Mouse (Mus musculus): Measurements from ENCODE around the gene Igf2bp1. TPM values are rescaled to one million over a fixed set of nuclear protein-coding genes. Genes with fewer than 3 reads are reported as not detected.

Igf2bp1 gene
- total and polyA plus RNA-seq, 3 experiments = under 0.01 TPM; not detected in 2

DNA sequence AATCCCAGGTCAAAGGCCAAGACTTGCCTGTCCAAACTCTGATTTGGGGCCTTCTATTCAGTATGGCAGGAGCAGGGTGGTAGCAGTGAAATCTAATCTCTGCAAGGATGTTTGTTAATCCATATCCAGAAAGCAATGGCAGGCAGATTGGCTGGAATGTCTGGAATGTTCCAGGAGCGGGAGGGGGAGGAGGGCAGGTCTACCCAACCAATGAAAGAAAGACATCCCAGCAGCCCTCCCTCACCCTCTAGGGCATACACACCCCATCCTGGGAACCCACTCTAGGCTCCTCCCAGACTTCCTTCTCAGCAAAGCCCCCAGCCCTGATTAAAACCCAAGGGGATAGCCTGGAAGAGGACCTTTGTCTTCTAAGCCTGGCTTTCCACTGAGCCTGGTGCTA lies 23.3 kb downstream of the Igf2bp1 start:
- Histone ChIP-seq H3K4me1 (ENCODE audit: control insufficient read depth in 1 of 2, insufficient read depth in 2 of 2) (no peaks in the 10 kb centered on the region), H3K36me3 (replicated peaks in 1 of 2; ENCODE audit: control insufficient read depth in 1 of 2, insufficient read depth in 1 of 2, low read length in 1 of 2) (no peaks in the 10 kb centered on the region), H3K9ac (ENCODE audit: insufficient read depth, low read depth) (no peak overlapping the region), H3K27ac (ENCODE audit: insufficient read depth, low read depth) (no peak overlapping the region), H3K79me2 (replicated peaks; ENCODE audit: control insufficient read depth, extremely low read depth, insufficient read depth, poor library complexity, severe bottlenecking) (no peaks in the 10 kb centered on the region), H3K4me3 (replicated peaks in 1 of 3; ENCODE audit: low read depth in 2 of 3, low read length in 2 of 3, poor library complexity in 1 of 3) (no peak overlapping the region), H3K9me3 (replicated peaks; ENCODE audit: low read length) (no peaks in the 10 kb centered on the region), H3K4me2 (ENCODE audit: insufficient read depth, low read depth, poor library complexity, severe bottlenecking) (no peak overlapping the region), H3K27me3 (replicated peaks) (peaks cover 27% of the 10 kb centered on the region)
- no peak for DNase-seq (ENCODE audit: extremely low read depth)
- dilution Hi-C loops (cut with MboI; ENCODE audit: extremely low pct_ligation_motif_present, extremely low pct_unique_long_range_greater_than_20kb, low sequenced_read_pairs) = no loop called here
- no peak for TF ChIP-seq CHD1 (IDR thresholded peaks at IDR 0.05; ENCODE audit: low read depth, low read length)
- no peak for TF ChIP-seq POLR2A (IDR thresholded peaks at IDR 0.05; ENCODE audit: low read depth, low read length)
- no peak for TF ChIP-seq MAFK (IDR thresholded peaks at IDR 0.05; ENCODE audit: insufficient replicate concordance, low read length)
- TF ChIP-seq NRF1 (IDR thresholded peaks at IDR 0.05; ENCODE audit: low read depth, low read length) = no peak
- in situ Hi-C loops (cut with MboI; ENCODE audit: low pct_ligation_motif_present, low pct_unique_long_range_greater_than_20kb, low sequenced_read_pairs) = loop anchor here (10.0 kb wide), 1 partner anchor 102 kb away; no protein-coding TSS in a partner anchor

DNA sequence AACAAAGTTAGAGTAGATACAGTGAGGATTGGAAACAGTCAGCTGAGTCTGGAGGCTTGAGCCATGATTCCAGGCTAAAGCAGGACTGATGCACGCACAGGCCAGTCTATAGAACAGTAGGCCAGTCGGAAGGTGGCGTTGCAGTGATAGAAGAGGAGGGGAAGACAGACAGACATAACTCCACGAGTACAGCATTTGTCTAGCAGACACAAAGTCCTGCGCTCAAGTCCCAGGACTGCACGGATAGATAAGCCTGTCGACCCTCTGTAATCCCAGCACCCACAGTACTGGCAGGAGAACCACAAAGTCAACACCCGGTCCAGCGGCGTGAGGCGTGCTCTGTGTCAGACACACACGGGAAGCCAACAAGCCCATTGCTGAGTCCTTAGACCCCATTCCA lies 23.9 kb downstream of the Igf2bp1 start:
- H3K9me3 ChIP-seq (replicated peaks; ENCODE audit: low read length) = no peaks in the 10 kb centered on the region
- no peaks in the 10 kb centered on the region for H3K36me3 ChIP-seq (replicated peaks in 1 of 2; ENCODE audit: control insufficient read depth in 1 of 2, insufficient read depth in 1 of 2, low read length in 1 of 2)
- no peak overlapping the region for H3K9ac ChIP-seq (ENCODE audit: insufficient read depth, low read depth)
- no peak overlapping the region for H3K4me3 ChIP-seq (replicated peaks in 1 of 3; ENCODE audit: low read depth in 2 of 3, low read length in 2 of 3, poor library complexity in 1 of 3)
- dilution Hi-C loops (cut with MboI; ENCODE audit: extremely low pct_ligation_motif_present, extremely low pct_unique_long_range_greater_than_20kb, low sequenced_read_pairs) (no loop called here), in situ Hi-C loops (cut with MboI; ENCODE audit: low pct_ligation_motif_present, low pct_unique_long_range_greater_than_20kb, low sequenced_read_pairs) (loop anchor here (10.0 kb wide), 1 partner anchor 103 kb away; no protein-coding TSS in a partner anchor)
- peaks cover 24% of the 10 kb centered on the region for H3K27me3 ChIP-seq (replicated peaks)
- no peak overlapping the region for H3K4me2 ChIP-seq (ENCODE audit: insufficient read depth, low read depth, poor library complexity, severe bottlenecking)
- H3K27ac ChIP-seq (ENCODE audit: insufficient read depth, low read depth) = no peak overlapping the region
- no peaks in the 10 kb centered on the region for H3K4me1 ChIP-seq (ENCODE audit: control insufficient read depth in 1 of 2, insufficient read depth in 2 of 2)
- TF ChIP-seq MAZ (IDR thresholded peaks at IDR 0.05; ENCODE audit: low read depth, low read length) = no peak
- TF ChIP-seq JUN (IDR thresholded peaks at IDR 0.05; ENCODE audit: insufficient read depth, low read depth, low read length) = no peak
- no peak for TF ChIP-seq MYC (IDR thresholded peaks at IDR 0.05; ENCODE audit: low read depth, low read length)
- no peak for TF ChIP-seq MXI1 (IDR thresholded peaks at IDR 0.05; ENCODE audit: low read depth, low read length)
- TF ChIP-seq RCOR1 (conservative IDR thresholded peaks at IDR 0.05; ENCODE audit: low read depth, low read length) = no peak
- TF ChIP-seq TCF12 (IDR thresholded peaks at IDR 0.05; ENCODE audit: low read depth, low read length) = no peak
- no peak for TF ChIP-seq CTCF (conservative IDR thresholded peaks at IDR 0.05 in 1 of 2, IDR thresholded peaks at IDR 0.05 in 1 of 2; ENCODE audit: low read depth in 2 of 2, low read length in 2 of 2)
- no peak for TF ChIP-seq GABPA (IDR thresholded peaks at IDR 0.05; ENCODE audit: insufficient replicate concordance, low read depth, low read length)
- TF ChIP-seq UBTF (IDR thresholded peaks at IDR 0.05; ENCODE audit: low read depth, low read length) = no peak
- no peak for TF ChIP-seq CHD2 (IDR thresholded peaks at IDR 0.05; ENCODE audit: low read length)
- TF ChIP-seq RAD21 (IDR thresholded peaks at IDR 0.05; ENCODE audit: low read depth, low read length) = no peak
- TF ChIP-seq JUND (conservative IDR thresholded peaks at IDR 0.05; ENCODE audit: low read depth, low read length) = no peak
- no peak for TF ChIP-seq POLR2A (IDR thresholded peaks at IDR 0.05; ENCODE audit: low read depth, low read length)
- TF ChIP-seq EP300 (IDR thresholded peaks at IDR 0.05; ENCODE audit: low read length) = no peak
- no peak for TF ChIP-seq E2F4 (IDR thresholded peaks at IDR 0.05; ENCODE audit: insufficient replicate concordance, low read depth, low read length)
- TF ChIP-seq ZMIZ1 (IDR thresholded peaks at IDR 0.05; ENCODE audit: low read depth, low read length) = no peak
- TF ChIP-seq ELF1 (IDR thresholded peaks at IDR 0.05; ENCODE audit: low read depth, low read length) = no peak
- no peak for TF ChIP-seq CHD1 (IDR thresholded peaks at IDR 0.05; ENCODE audit: low read depth, low read length)
- TF ChIP-seq POLR2AphosphoS2 (IDR thresholded peaks at IDR 0.05; ENCODE audit: low read depth, low read length) = no peak
- TF ChIP-seq HCFC1 (IDR thresholded peaks at IDR 0.05; ENCODE audit: low read depth, low read length) = no peak
- no peak for DNase-seq (ENCODE audit: extremely low read depth)
- H3K79me2 ChIP-seq (replicated peaks; ENCODE audit: control insufficient read depth, extremely low read depth, insufficient read depth, poor library complexity, severe bottlenecking) = no peaks in the 10 kb centered on the region
